Mouse (Mus musculus): Measurements from ENCODE around the gene Adamts12.

- TF ChIP-seq CTCF (IDR thresholded peaks at IDR 0.05; ENCODE audit: borderline replicate concordance, control insufficient read depth, extremely low read depth, insufficient read depth, low read length, poor library complexity) = no peak
- TF ChIP-seq POLR2A (IDR thresholded peaks at IDR 0.05; ENCODE audit: control insufficient read depth, extremely low read depth, insufficient read depth, low read length, poor library complexity) = no peak
Measured at GRCm38 (mm10) chr15:11186711-11187110, 122.1 kb downstream of the Adamts12 start.

Data from thymus, adult 2 months (tissue).